Mouse (Mus musculus) stomach, postnatal 0 days (tissue): ENCODE data around the gene Slc47a2.

Experiments
- CTCF ChIP-seq: IDR thresholded peaks from 2 replicates; pipeline ENCODE4 v1.5.1; 2016; ENCODE audit warnings: antibody characterized with exemption, low read depth, mild to moderate bottlenecking, moderate library complexity
- EP300 ChIP-seq: optimal IDR thresholded peaks from 2 replicates; pipeline ENCODE3; 2016; ENCODE audit warnings: antibody characterized with exemption

- TF ChIP-seq CTCF (no peak), EP300 (no peak)
These were observed 21.6 kb downstream of the Slc47a2 start for GRCm38 (mm10) chr11:61320904-61321687.
